Mouse (Mus musculus) hindbrain, embryonic 11.5 days (tissue): ENCODE measurements around the gene Mvb12b. TPM values are rescaled to one million over a fixed set of nuclear protein-coding genes. Genes with fewer than 3 reads are reported as not detected.

ENCODE experiments used
- ATAC-seq: fragments of 200-750 bp; cut with Nextera tagmentation; 2 replicates; pipeline ENCODE4 v1.8.0; 2017; ENCODE audit warnings: mild to moderate bottlenecking, moderate TSS enrichment, moderate library complexity; ENCODE audit not compliant: low FRiP score
- DNase-seq: peaks from one replicate; pipeline ENCODE4 v3.0.0-alpha.2; 2015; ENCODE audit warnings: low spot score
- H3K27ac ChIP-seq: fragments of 300-500 bp; sonication (generic); 2 replicates; pipeline ENCODE4 v1.5.1; 2014; ENCODE audit warnings: mild to moderate bottlenecking, low read depth, low read length
- H3K27me3 ChIP-seq: fragments of 300-500 bp; sonication (generic); 2 replicates; pipeline ENCODE4 v1.6.1; 2014; ENCODE audit warnings: mild to moderate bottlenecking, low read length, moderate library complexity, mixed read lengths; ENCODE audit not compliant: control insufficient read depth, insufficient read depth
- H3K36me3 ChIP-seq: fragments of 300-500 bp; sonication (generic); 2 replicates; pipeline ENCODE4 v1.6.1; 2014; ENCODE audit warnings: mild to moderate bottlenecking, low read length, moderate library complexity, mixed read lengths; ENCODE audit not compliant: control insufficient read depth, insufficient read depth
- H3K4me1 ChIP-seq: fragments of 300-500 bp; sonication (generic); replicated peaks from 2 replicates; pipeline ENCODE4 v1.6.1; 2014; ENCODE audit warnings: low read length, mixed read lengths; ENCODE audit not compliant: control insufficient read depth, insufficient read depth
- H3K4me2 ChIP-seq: fragments of 300-500 bp; sonication (generic); replicated peaks from 2 replicates; pipeline ENCODE4 v1.6.1; 2014; ENCODE audit warnings: mild to moderate bottlenecking, low read depth, low read length
- H3K4me3 ChIP-seq: fragments of 300-500 bp; sonication (generic); 2 replicates; pipeline ENCODE4 v1.5.1; 2014; ENCODE audit warnings: low read depth, low read length
- H3K9ac ChIP-seq: fragments of 300-500 bp; sonication (generic); 2 replicates; pipeline ENCODE4 v1.6.1; 2014; ENCODE audit warnings: low read depth, low read length
- H3K9me3 ChIP-seq: fragments of 300-500 bp; sonication (generic); 2 replicates; pipeline ENCODE4 v1.6.1; 2016; ENCODE audit warnings: low read length; ENCODE audit not compliant: control insufficient read depth
- WGBS: fragments of 180-500 bp; shearing (Covaris S2); extraction: QIAGEN DNeasy Blood & Tissue Kit; methylation state at CpG from one replicate; pipeline ENCODE4 v1.1.7; 2014; 5-methylcytosine and 5-hydroxymethylcytosine counted together
- polyA plus RNA-seq: library from polyadenylated mRNA; unstranded; fragments of >200 nt; fragmentation: Nextera tagmentation; extraction: Ambion mirVana; gene quantifications from 2 replicates; pipeline ENCODE4 v1.2.1, GENCODE M21; 2014

The Mvb12b gene
- polyA plus RNA-seq, 1 experiment from 2014 or later = 42.4 TPM

GRCm38 (mm10) chr2:33836660-33837213 is 51.0 kb downstream of the Mvb12b start:
- Histone ChIP-seq H3K9me3 (no peaks in the 10 kb centered on the region), H3K4me1 (no peaks in the 10 kb centered on the region; the same call in 1 of the 2 replicates), H3K4me2 (no peak overlapping the region), H3K9ac (no peak overlapping the region), H3K27me3 (no peaks in the 10 kb centered on the region), H3K4me3 (no peak overlapping the region), H3K36me3 (no peaks in the 10 kb centered on the region), H3K27ac (peak overlapping the region; percentile 53)
- DNase-seq (no peak), ATAC-seq (no peak)
- WGBS = 69% methylated on average over 9 of the region's 9 CpGs

GRCm38 (mm10) chr2:33835038-33835437 is 52.7 kb downstream of the Mvb12b start:
- no peak for DNase-seq
- Histone ChIP-seq H3K27ac (no peak overlapping the region), H3K27me3 (no peaks in the 10 kb centered on the region), H3K4me2 (no peak overlapping the region), H3K4me3 (no peak overlapping the region), H3K9ac (no peak overlapping the region), H3K36me3 (no peaks in the 10 kb centered on the region), H3K4me1 (no peaks in the 10 kb centered on the region; the same call in 1 of the 2 replicates), H3K9me3 (no peaks in the 10 kb centered on the region)
- no peak for ATAC-seq
- WGBS = 90% methylated on average over 8 of the region's 8 CpGs

- H3K36me3 ChIP-seq = no peaks in the 10 kb centered on the region
- ATAC-seq = no peak
- H3K4me3 ChIP-seq = no peak overlapping the region
- no peak overlapping the region for H3K4me2 ChIP-seq
- WGBS = 88% methylated on average over 1 of the region's 1 CpGs
- H3K4me1 ChIP-seq = no peaks in the 10 kb centered on the region; the same call in 1 of the 2 replicates
- H3K27me3 ChIP-seq = no peaks in the 10 kb centered on the region
- H3K9me3 ChIP-seq = no peaks in the 10 kb centered on the region
- H3K9ac ChIP-seq = no peak overlapping the region
- no peak for DNase-seq
- no peak overlapping the region for H3K27ac ChIP-seq
These were observed 53.8 kb downstream of the Mvb12b start for GRCm38 (mm10) chr2:33833902-33834301.

- 95% methylated on average over 2 of the region's 2 CpGs for WGBS
- Histone ChIP-seq H3K9ac (no peak overlapping the region), H3K4me3 (no peak overlapping the region), H3K27ac (no peak overlapping the region), H3K4me2 (no peak overlapping the region), H3K27me3 (no peaks in the 10 kb centered on the region), H3K36me3 (peaks cover 8% of the 10 kb centered on the region; the same call in 1 of the 2 replicates), H3K9me3 (no peaks in the 10 kb centered on the region), H3K4me1 (no peaks in the 10 kb centered on the region)
- ATAC-seq (no peak), DNase-seq (no peak)
These were observed 57.9 kb downstream of the Mvb12b start for GRCm38 (mm10) chr2:33829870-33830269.

GRCm38 (mm10) chr2:33826777-33827176 is 61.0 kb downstream of the Mvb12b start:
- WGBS = 91% methylated on average over 6 of the region's 6 CpGs
- ATAC-seq (no peak), DNase-seq (no peak)
- Histone ChIP-seq H3K36me3 (peaks cover 8% of the 10 kb centered on the region; the same call in 1 of the 2 replicates), H3K4me2 (no peak overlapping the region), H3K27ac (no peak overlapping the region), H3K4me3 (no peak overlapping the region), H3K27me3 (no peaks in the 10 kb centered on the region), H3K4me1 (0 out of 2 replicates have a peak, but pooled peaks cover 4% of the 10 kb centered on the region), H3K9me3 (no peaks in the 10 kb centered on the region), H3K9ac (no peak overlapping the region)

- ATAC-seq (no peak), DNase-seq (no peak)
- Histone ChIP-seq H3K4me1 (0 out of 2 replicates have a peak, but pooled peaks cover 4% of the 10 kb centered on the region), H3K27me3 (no peaks in the 10 kb centered on the region), H3K27ac (no peak overlapping the region), H3K9me3 (no peaks in the 10 kb centered on the region), H3K4me2 (no peak overlapping the region), H3K9ac (no peak overlapping the region), H3K36me3 (peaks cover 10% of the 10 kb centered on the region), H3K4me3 (no peak overlapping the region)
- 93% methylated on average over 11 of the region's 11 CpGs for WGBS
These were observed 62.7 kb downstream of the Mvb12b start for GRCm38 (mm10) chr2:33824935-33825514.

GRCm38 (mm10) chr2:33821677-33822607 is 65.8 kb downstream of the Mvb12b start:
- Histone ChIP-seq H3K9ac (no peak overlapping the region), H3K4me2 (no peak overlapping the region), H3K27me3 (no peaks in the 10 kb centered on the region), H3K27ac (no peak overlapping the region), H3K9me3 (no peaks in the 10 kb centered on the region), H3K36me3 (peaks cover 6% of the 10 kb centered on the region), H3K4me3 (no peak overlapping the region), H3K4me1 (0 out of 2 replicates have a peak, but pooled peaks cover 4% of the 10 kb centered on the region)
- ATAC-seq (peak; percentile 62; the same call in 1 of the 2 replicates), DNase-seq (peak; percentile 87)
- 25% methylated on average over 13 of the region's 13 CpGs for WGBS

- no peak overlapping the region for H3K4me3 ChIP-seq
- no peak for ATAC-seq
- no peak for DNase-seq
- H3K4me1 ChIP-seq = 0 out of 2 replicates have a peak, but pooled peaks cover 4% of the 10 kb centered on the region
- H3K27me3 ChIP-seq = no peaks in the 10 kb centered on the region
- no peaks in the 10 kb centered on the region for H3K9me3 ChIP-seq
- no peak overlapping the region for H3K27ac ChIP-seq
- H3K36me3 ChIP-seq = peaks cover 6% of the 10 kb centered on the region; the same call in 1 of the 2 replicates
- no peak overlapping the region for H3K9ac ChIP-seq
- 93% methylated on average over 3 of the region's 3 CpGs for WGBS
- H3K4me2 ChIP-seq = no peak overlapping the region
These were observed 67.3 kb downstream of the Mvb12b start for GRCm38 (mm10) chr2:33820450-33820849.
